Mouse (Mus musculus): Measurements from ENCODE around the gene Cenpo. TPM values are rescaled to one million over a fixed set of nuclear protein-coding genes. Genes with fewer than 3 reads are reported as not detected.

Cenpo gene
- polyA plus RNA-seq, 1 experiment from 2014 or later = 20.3 TPM

DNA sequence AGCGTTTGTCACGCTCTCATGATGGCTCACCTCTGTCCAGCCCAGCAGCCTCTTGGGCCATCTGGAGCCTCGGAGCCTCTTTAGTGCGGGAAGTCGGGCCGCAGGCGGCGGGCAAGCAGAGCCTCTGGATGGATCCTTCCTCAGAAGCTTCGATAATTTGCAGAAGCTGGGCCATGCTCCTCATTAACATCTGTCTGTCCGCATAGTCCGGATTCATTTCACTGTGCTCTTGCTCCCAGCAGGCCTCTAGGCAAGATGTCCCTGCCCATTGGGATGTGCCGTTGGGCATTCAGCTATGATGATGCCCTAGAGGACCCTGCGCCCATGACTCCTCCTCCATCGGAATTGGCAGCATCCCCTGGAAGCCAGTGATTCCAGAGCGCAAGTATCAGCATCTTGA is 3.4 kb upstream of the Cenpo start:
- WGBS = 96% methylated on average over 15 of the region's 15 CpGs
- Histone ChIP-seq H3K27ac (no peak overlapping the region), H3K4me2 (no peak overlapping the region), H3K4me1 (replicated peaks) (peaks cover 5% of the 10 kb centered on the region; the same call in 1 of the 2 replicates), H3K36me3 (0 out of 2 replicates have a peak, but pooled peaks cover 5% of the 10 kb centered on the region), H3K9ac (replicated peaks) (no peak overlapping the region), H3K4me3 (replicated peaks) (no peak overlapping the region), H3K27me3 (no peaks in the 10 kb centered on the region), H3K9me3 (no peaks in the 10 kb centered on the region)
- ATAC-seq (ENCODE audit: insufficient number of reproducible peaks, insufficient read depth, low FRiP score, low TSS enrichment, low read depth) = no peak

DNA sequence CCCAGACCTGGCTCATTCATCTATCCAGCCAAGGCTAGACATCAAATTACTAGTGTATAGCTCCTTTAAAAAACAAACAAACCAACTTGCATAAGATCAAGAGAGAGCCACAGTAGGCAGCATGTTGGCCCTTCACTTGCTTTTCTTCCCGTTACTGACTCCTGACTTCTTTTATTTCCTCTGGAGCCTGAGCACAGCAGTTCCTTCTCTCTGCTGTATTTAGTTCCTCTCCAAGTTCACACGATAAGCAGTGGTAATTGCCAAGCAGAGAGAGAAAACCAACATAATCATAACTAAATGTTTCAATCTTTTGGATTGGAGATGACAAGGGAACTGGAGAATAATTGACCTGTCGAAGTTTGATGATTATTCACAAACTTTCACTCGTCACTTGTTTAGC is 1.3 kb downstream of the Cenpo start:
- no peaks in the 10 kb centered on the region for H3K9me3 ChIP-seq
- H3K4me2 ChIP-seq = peak overlapping the region; percentile 72
- H3K4me1 ChIP-seq (replicated peaks) = peaks cover 9% of the 10 kb centered on the region; the same call in 1 of the 2 replicates
- no peaks in the 10 kb centered on the region for H3K27me3 ChIP-seq
- ATAC-seq (ENCODE audit: insufficient number of reproducible peaks, insufficient read depth, low FRiP score, low TSS enrichment, low read depth) = no peak
- H3K27ac ChIP-seq = no peak overlapping the region
- H3K9ac ChIP-seq (replicated peaks) = 0 out of 2 replicates have a peak overlapping the region, but pooled peaks have one; percentile 0
- 57% methylated on average over 4 of the region's 4 CpGs for WGBS
- H3K4me3 ChIP-seq (replicated peaks) = peak overlapping the region; percentile 68
- peaks cover 34% of the 10 kb centered on the region for H3K36me3 ChIP-seq

DNA sequence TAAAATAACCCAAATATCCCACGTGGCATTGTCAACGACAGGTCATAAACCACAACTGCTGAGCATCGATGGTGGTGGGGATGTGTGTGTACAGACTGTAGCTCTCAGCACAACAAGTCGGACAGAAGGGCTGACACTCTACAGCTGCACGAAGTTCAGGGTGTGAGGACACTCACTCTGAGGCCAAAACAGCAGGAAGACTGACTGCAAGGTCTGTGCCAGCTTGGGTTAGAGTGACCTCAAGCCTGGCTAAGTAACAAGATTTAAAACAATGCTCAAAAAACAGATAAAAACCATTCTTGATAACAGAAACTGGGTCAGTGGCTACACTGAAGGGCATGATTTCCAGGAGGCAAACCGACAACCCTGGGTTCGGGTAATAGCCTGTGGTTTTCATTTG is 3.9 kb downstream of the Cenpo start:
- Histone ChIP-seq H3K9me3 (no peaks in the 10 kb centered on the region), H3K27ac (no peak overlapping the region), H3K9ac (replicated peaks) (no peak overlapping the region), H3K27me3 (no peaks in the 10 kb centered on the region), H3K4me3 (replicated peaks) (no peak overlapping the region), H3K4me1 (replicated peaks) (peaks cover 9% of the 10 kb centered on the region; the same call in 1 of the 2 replicates), H3K4me2 (no peak overlapping the region), H3K36me3 (peaks cover 55% of the 10 kb centered on the region)
- ATAC-seq (ENCODE audit: insufficient number of reproducible peaks, insufficient read depth, low FRiP score, low TSS enrichment, low read depth) = no peak
- WGBS = 93% methylated on average over 7 of the region's 7 CpGs

DNA sequence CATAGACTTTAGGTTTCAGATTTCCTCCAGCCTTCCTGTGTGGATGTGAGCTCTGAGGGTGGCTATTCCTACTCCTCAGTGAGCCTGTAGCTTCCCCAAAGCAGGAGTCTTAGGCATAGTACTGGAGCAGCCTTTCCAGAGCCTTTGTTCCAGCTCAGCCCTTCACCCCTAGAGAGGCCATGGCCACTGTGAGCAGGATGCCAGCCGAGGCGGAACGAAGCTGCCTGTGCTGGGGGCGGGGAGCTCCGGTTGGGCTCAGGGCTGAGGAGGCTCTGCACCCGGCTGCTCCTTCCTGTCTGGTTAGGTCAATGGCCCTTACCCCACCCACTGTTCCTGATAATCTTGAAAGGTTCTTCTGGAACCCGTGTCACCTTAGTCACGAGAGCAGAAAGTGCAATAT is 21.2 kb downstream of the Cenpo start:
- WGBS = 74% methylated on average over 8 of the region's 8 CpGs
- no peak overlapping the region for H3K4me2 ChIP-seq
- H3K27me3 ChIP-seq = no peaks in the 10 kb centered on the region
- H3K4me3 ChIP-seq (replicated peaks) = no peak overlapping the region
- H3K27ac ChIP-seq = 0 out of 2 replicates have a peak overlapping the region, but pooled peaks have one; percentile 2
- H3K4me1 ChIP-seq (replicated peaks) = no peaks in the 10 kb centered on the region
- no peaks in the 10 kb centered on the region for H3K9me3 ChIP-seq
- no peak overlapping the region for H3K9ac ChIP-seq (replicated peaks)
- no peak for ATAC-seq (ENCODE audit: insufficient number of reproducible peaks, insufficient read depth, low FRiP score, low TSS enrichment, low read depth)
- H3K36me3 ChIP-seq = peaks cover 94% of the 10 kb centered on the region

DNA sequence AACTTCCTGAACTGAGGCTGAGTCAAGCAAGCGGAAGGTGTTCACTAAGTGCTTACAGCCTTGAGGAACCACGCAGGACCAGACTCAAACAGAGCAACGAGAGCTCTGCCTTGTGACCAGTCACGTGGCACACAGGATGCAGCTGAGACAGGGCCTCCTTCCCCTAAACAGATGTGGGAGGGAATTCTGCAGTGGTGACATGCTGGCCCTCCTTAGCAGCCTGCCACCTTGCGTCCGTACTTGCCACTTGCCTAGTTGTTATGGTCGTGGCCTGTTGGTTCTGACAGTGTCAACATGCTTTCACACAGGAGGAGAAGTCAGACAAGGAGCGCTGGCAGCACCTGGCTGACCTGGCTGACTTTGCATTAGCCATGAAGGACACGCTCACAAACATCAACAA is 22.9 kb downstream of the Cenpo start:
- WGBS = 88% methylated on average over 9 of the region's 9 CpGs
- Histone ChIP-seq H3K27ac (no peak overlapping the region), H3K27me3 (no peaks in the 10 kb centered on the region), H3K4me1 (replicated peaks) (no peaks in the 10 kb centered on the region), H3K4me3 (replicated peaks) (no peak overlapping the region), H3K36me3 (peaks cover 97% of the 10 kb centered on the region), H3K9me3 (no peaks in the 10 kb centered on the region), H3K9ac (replicated peaks) (no peak overlapping the region), H3K4me2 (no peak overlapping the region)
- ATAC-seq (ENCODE audit: insufficient number of reproducible peaks, insufficient read depth, low FRiP score, low TSS enrichment, low read depth) = no peak

DNA sequence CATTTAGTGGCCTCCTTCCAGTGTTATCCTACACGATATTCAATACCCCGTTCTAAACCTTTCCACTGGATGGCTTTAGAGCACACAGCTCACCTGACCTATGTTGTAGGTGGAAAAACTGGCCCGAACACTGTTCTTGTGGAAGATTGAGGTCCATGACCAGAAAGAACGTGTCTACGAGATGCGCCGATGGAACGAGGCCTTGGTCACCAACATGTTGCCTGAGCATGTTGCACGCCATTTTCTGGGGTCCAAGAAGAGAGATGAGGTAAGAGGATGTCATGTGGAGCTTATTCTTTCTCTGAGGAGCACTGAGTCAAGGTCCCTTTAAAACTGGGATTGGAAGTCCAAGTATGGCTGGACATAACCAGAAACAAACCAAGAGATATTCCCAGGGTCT is 24.9 kb downstream of the Cenpo start:
- ATAC-seq (ENCODE audit: insufficient number of reproducible peaks, insufficient read depth, low FRiP score, low TSS enrichment, low read depth) = no peak
- whole genome bisulfite sequencing = 96% methylated on average over 9 of the region's 9 CpGs
- H3K27ac ChIP-seq = no peak overlapping the region

DNA sequence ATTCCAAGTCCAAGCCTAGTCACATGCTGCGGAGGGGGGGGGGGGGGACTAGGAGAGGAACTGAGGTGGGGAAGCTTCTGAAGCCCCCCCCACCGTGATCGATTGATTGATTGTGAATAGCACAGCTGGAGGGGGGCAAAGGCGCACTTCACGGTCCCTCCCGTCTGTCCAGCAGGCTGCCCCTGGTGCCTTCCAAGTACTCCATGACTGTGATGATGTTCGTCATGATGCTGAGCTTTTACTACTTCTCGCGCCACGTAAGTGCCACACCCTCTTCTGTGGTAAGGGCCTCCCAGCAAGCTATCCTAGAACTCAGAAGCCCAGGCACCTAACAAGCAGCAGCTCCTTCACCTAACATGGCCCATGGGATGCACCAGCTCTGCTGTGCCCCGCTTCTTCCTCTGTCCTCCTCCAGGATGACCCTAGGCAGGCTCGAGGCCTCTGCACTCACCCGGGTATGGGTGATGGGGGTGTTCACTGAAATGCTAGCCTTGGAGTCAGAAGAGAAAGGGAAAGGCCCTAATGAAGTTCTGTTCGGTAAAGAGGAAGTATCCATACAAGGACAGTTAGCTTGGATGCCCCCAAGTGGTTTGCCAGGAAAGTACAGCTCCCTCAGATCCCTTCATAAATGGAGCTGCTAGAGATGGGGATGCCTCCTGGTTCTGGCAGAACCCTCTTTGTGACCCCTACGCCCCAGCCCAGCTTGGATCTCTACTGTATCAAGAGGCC is 25.5 kb downstream of the Cenpo start:
- Histone ChIP-seq H3K9ac (replicated peaks) (no peak overlapping the region), H3K4me3 (replicated peaks) (no peak overlapping the region), H3K27ac (no peak overlapping the region), H3K36me3 (peaks cover 92% of the 10 kb centered on the region), H3K9me3 (no peaks in the 10 kb centered on the region), H3K4me2 (no peak overlapping the region), H3K27me3 (no peaks in the 10 kb centered on the region), H3K4me1 (replicated peaks) (no peaks in the 10 kb centered on the region)
- no peak for ATAC-seq (ENCODE audit: insufficient number of reproducible peaks, insufficient read depth, low FRiP score, low TSS enrichment, low read depth)
- 82% methylated on average over 15 of the region's 15 CpGs for WGBS

More for the DNA sequence above, 24.9 kb downstream of the Cenpo start:
- peaks cover 94% of the 10 kb centered on the region for H3K36me3 ChIP-seq
- H3K4me2 ChIP-seq = no peak overlapping the region
- no peak overlapping the region for H3K4me3 ChIP-seq (replicated peaks)
- H3K9ac ChIP-seq (replicated peaks) = no peak overlapping the region
- H3K4me1 ChIP-seq (replicated peaks) = no peaks in the 10 kb centered on the region
- H3K9me3 ChIP-seq = no peaks in the 10 kb centered on the region
- H3K27me3 ChIP-seq = no peaks in the 10 kb centered on the region

DNA sequence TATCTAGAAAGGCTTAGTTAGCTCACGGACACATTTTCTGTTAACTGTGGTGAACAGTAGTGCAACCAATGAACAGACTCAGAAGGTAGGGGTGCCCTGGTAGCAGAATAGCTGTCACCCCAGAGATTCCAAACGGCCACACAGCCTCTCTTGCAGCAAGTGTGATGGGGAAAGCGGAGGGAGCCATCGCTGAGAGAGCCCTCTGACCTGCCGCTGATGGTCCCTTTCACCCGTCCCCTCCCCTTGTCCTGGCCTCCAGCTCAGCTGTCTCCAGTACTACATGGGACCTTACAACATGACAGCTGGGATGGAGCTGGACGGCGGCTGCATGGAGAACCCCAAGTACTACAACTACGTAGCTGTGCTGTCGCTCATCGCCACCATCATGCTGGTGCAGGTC is 28.0 kb downstream of the Cenpo start:
- no peak overlapping the region for H3K4me2 ChIP-seq
- peaks cover 90% of the 10 kb centered on the region for H3K36me3 ChIP-seq
- no peak overlapping the region for H3K4me3 ChIP-seq (replicated peaks)
- no peaks in the 10 kb centered on the region for H3K4me1 ChIP-seq (replicated peaks)
- ATAC-seq (ENCODE audit: insufficient number of reproducible peaks, insufficient read depth, low FRiP score, low TSS enrichment, low read depth) = no peak
- WGBS = 88% methylated on average over 11 of the region's 11 CpGs
- H3K27ac ChIP-seq = no peak overlapping the region
- H3K9ac ChIP-seq (replicated peaks) = no peak overlapping the region
- no peaks in the 10 kb centered on the region for H3K9me3 ChIP-seq
- no peaks in the 10 kb centered on the region for H3K27me3 ChIP-seq

DNA sequence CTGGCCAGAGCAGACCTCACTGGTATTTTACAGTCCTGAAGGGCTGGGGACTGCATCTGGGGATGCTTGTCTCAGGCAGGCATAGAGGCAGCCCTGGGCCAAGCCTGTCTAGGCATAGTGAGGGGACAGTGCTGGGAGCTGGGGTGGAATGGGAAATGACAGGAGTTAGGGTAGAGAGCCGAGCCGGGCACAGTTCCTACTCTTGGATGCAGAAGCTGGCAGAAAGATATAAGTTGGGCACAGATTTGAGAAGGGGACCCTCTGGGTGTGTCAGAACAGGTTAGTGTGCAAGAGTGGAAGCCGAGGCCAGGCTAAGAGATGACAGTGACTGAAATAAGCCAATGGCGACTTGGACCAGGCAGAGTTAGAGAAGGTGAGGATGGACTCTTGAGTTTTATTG is 31.9 kb downstream of the Cenpo start:
- Histone ChIP-seq H3K9ac (replicated peaks) (no peak overlapping the region), H3K36me3 (peaks cover 87% of the 10 kb centered on the region), H3K27ac (no peak overlapping the region), H3K27me3 (no peaks in the 10 kb centered on the region), H3K9me3 (no peaks in the 10 kb centered on the region), H3K4me2 (no peak overlapping the region), H3K4me1 (replicated peaks) (no peaks in the 10 kb centered on the region), H3K4me3 (replicated peaks) (no peak overlapping the region)
- WGBS = 89% methylated on average over 4 of the region's 4 CpGs
- ATAC-seq (ENCODE audit: insufficient number of reproducible peaks, insufficient read depth, low FRiP score, low TSS enrichment, low read depth) = no peak

DNA sequence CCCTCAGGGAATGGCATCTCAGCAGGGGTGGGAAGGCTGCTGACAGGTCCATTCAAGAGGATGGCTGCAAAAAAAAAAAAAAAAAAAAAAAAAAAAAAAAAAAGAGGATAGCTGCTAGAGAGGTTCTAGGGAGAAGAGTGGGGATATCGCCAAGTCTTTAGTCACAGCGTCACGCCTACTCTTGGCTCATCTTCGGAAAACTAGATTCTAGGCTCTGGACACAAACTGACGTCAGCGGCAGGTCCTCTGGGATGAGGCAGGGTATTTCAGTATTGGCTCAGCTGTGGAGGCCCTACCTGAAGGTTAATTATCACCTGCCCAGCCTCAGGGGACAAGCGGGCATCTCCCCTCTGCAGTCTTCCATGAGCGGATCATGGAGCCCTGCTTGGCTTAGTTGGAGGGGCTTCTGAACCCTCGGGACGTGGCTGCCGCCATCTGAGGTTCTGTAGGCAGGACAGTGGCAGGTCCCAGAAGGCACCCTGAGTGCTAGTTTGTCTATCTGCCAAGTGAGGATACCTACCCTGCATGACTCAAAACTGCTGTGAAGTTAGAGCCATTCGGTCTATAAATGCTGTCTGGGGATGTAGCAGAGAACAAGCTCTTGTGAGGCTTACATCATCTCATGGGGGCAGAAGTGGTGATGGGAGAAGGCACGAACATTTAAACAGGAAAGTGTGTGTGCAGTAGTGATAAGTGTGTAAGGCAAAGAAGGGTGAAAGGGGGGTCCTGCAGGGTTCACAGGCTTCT is 32.5 kb downstream of the Cenpo start:
- H3K27ac ChIP-seq = no peak overlapping the region
- H3K9me3 ChIP-seq = no peaks in the 10 kb centered on the region
- peaks cover 85% of the 10 kb centered on the region for H3K36me3 ChIP-seq
- H3K9ac ChIP-seq (replicated peaks) = no peak overlapping the region
- H3K4me3 ChIP-seq (replicated peaks) = no peak overlapping the region
- H3K4me1 ChIP-seq (replicated peaks) = no peaks in the 10 kb centered on the region
- H3K4me2 ChIP-seq = no peak overlapping the region
- 91% methylated on average over 13 of the region's 13 CpGs for WGBS
- no peaks in the 10 kb centered on the region for H3K27me3 ChIP-seq
- ATAC-seq (ENCODE audit: insufficient number of reproducible peaks, insufficient read depth, low FRiP score, low TSS enrichment, low read depth) = no peak

DNA sequence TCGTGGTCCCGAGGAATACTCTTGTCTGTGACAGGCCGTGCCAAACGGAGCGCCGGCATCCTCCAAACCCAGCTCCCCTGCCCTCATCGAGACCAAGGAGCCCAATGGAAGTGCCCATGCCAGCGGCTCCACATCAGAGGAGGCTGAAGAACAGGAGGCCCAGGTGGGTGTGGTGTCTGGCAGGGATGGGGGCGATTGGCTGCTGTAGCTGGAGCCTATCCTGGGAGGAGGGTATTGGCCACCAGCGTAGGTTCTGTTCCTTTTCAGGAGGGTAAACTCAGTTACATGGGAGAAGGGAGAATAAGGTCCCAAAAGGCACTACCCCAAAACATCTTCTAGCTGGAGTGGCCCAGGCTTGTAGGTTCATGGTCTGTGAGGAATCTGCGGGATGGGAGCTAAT is 34.8 kb downstream of the Cenpo start:
- Histone ChIP-seq H3K4me3 (replicated peaks) (no peak overlapping the region), H3K4me2 (no peak overlapping the region), H3K9me3 (no peaks in the 10 kb centered on the region), H3K9ac (replicated peaks) (no peak overlapping the region), H3K36me3 (peaks cover 73% of the 10 kb centered on the region), H3K27me3 (no peaks in the 10 kb centered on the region), H3K27ac (no peak overlapping the region), H3K4me1 (replicated peaks) (no peaks in the 10 kb centered on the region)
- WGBS = 94% methylated on average over 11 of the region's 11 CpGs
- ATAC-seq (ENCODE audit: insufficient number of reproducible peaks, insufficient read depth, low FRiP score, low TSS enrichment, low read depth) = no peak

Data from limb, embryonic 12.5 days (tissue).